ENCODE assay signal across 8 mouse cellular contexts in the genomic region with DNA sequence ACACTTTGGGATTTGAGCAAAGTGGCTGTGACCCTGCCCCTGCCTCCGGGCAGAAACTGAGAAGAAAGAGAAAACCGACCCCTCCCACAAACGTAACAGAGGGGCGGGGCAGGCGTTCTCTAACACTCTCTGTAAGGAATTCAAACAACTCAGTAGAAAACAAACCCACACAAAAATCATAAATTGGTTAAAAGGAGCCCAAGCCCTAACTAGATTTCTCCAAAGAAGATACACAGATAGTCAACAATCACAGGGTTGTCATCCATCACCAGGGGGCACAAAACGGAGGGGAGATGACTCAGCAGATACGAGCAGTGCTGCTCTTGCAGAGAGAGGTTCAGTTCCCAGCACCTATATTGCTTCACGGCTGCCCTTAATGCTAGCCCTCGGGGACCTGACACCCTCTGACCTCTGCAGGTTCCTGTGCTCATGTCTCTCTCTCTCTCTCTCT.
DNase-seq lines count a peak whose midpoint lies in the region; ATAC-seq lines count a peak whose summit lies in the region.

No protein-coding gene starts in this region.

- peak overlapping the region; percentile 52 for H3K4me2 ChIP-seq in kidney, embryonic 16.5 days (replicated peaks; ENCODE audit: low read depth, low read length)
- H3K4me2 ChIP-seq in forebrain, embryonic 12.5 days = peak overlapping the region; percentile 45

- H3K36me3 ChIP-seq in kidney, embryonic 16.5 days (ENCODE audit: insufficient read depth, low read length) = no peaks in the 10 kb centered on the region
- H3K36me3 ChIP-seq in forebrain, embryonic 12.5 days (replicated peaks) = no peaks in the 10 kb centered on the region

- peak overlapping the region; percentile 39; the same call in 1 of the 2 replicates for H3K9ac ChIP-seq in kidney, embryonic 16.5 days (replicated peaks; ENCODE audit: low read length)
- H3K9ac ChIP-seq in forebrain, embryonic 12.5 days = 0 out of 2 replicates have a peak overlapping the region, but pooled peaks have one; percentile 8

- intact Hi-C loops in left cerebral cortex, postnatal 36 days (cut with DNase I) = loop anchor here (5.0 kb wide), 1 partner anchor 132 kb away; no protein-coding TSS in a partner anchor

- WGBS in kidney, embryonic 16.5 days = 5% methylated on average over 9 of the region's 9 CpGs
- WGBS in forebrain, embryonic 12.5 days = 8% methylated on average over 9 of the region's 9 CpGs

- no peak overlapping the region for H3K27ac ChIP-seq in kidney, embryonic 16.5 days (ENCODE audit: low read length)
- H3K27ac ChIP-seq in forebrain, embryonic 12.5 days = no peak overlapping the region

- no peak for ATAC-seq in kidney, embryonic 16.5 days (ENCODE audit: low FRiP score, low TSS enrichment)
- 0 out of 2 replicates have a peak, but pooled peaks have one; percentile 44 for ATAC-seq in forebrain, embryonic 12.5 days (ENCODE audit: low FRiP score)

- H3K9me3 ChIP-seq in kidney, embryonic 16.5 days (ENCODE audit: low read length) = no peaks in the 10 kb centered on the region
- H3K9me3 ChIP-seq in forebrain, embryonic 12.5 days = no peaks in the 10 kb centered on the region

- no peaks in the 10 kb centered on the region for H3K27me3 ChIP-seq in kidney, embryonic 16.5 days (ENCODE audit: insufficient read depth, low read length)
- no peaks in the 10 kb centered on the region for H3K27me3 ChIP-seq in forebrain, embryonic 12.5 days

- DNase-seq in kidney, adult 18-20 months = no peak
- DNase-seq in kidney, postnatal 14 days = peak; percentile 32
- DNase-seq in mesoderm, embryonic 11.5 days (ENCODE audit: low read depth, low spot score) = peak; percentile 33
- DNase-seq in frontal cortex, postnatal 25 days (ENCODE audit: low spot score in 2 of 2) = no peak
- no peak for DNase-seq in left cerebral cortex, postnatal 36 days (ENCODE audit: low spot score in 2 of 2)
- DNase-seq in cerebellum, adult 18-20 months = no peak

- peaks cover 17% of the 10 kb centered on the region for H3K4me1 ChIP-seq in kidney, embryonic 16.5 days (ENCODE audit: insufficient read depth, low read length)
- H3K4me1 ChIP-seq in forebrain, embryonic 12.5 days = 0 out of 2 replicates have a peak, but pooled peaks cover 6% of the 10 kb centered on the region

- H3K4me3 ChIP-seq in kidney, embryonic 16.5 days (ENCODE audit: low read length) = peak overlapping the region; percentile 28
- H3K4me3 ChIP-seq in forebrain, embryonic 12.5 days (replicated peaks) = peak overlapping the region; percentile 20

Comparison
In these comparisons a context has a peak if more than half of its experiments do, and no peak if none do; other contexts are left out.
1. DNase-seq: peak in kidney, postnatal 14 days (single experiment) and mesoderm, embryonic 11.5 days (single experiment); none in kidney, adult 18-20 months (single experiment), frontal cortex, postnatal 25 days (0 of 2), left cerebral cortex, postnatal 36 days (0 of 2) and cerebellum, adult 18-20 months (0 of 2).